Mouse (Mus musculus): Measurements from ENCODE around the gene Akap13.

DNA sequence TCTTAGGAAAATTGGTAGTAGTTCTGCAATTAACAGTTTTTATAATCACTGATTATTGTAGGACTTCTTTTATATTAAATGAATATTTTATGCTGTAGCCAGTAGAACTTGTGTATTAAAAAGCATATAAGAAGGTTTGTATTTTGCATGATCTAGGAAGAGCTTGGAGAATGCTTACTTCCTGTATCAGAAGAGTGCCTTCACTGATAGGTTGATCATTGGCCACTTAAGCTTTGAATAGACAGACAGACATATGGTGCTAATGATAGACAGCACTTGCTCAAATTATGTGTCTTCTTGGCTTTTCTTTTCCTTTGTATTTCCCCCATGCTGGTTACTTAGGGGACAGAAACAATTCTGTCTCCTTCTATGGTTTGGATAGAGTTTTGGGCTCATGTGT lies 139.9 kb downstream of the Akap13 start:
- no peak for TF ChIP-seq CTCF (IDR thresholded peaks at IDR 0.05; ENCODE audit: insufficient read depth, low read length)
- TF ChIP-seq POLR2A (IDR thresholded peaks at IDR 0.05; ENCODE audit: borderline replicate concordance, extremely low read depth, low read depth, low read length), result no peak
